Mouse (Mus musculus) left cerebral cortex, adult 6 months (tissue): ENCODE results near the gene Tmco2. TPM values are rescaled to one million over a fixed set of nuclear protein-coding genes. Genes with fewer than 3 reads are reported as not detected.

Experiments used
- long read RNA-seq, 2 experiments: library from polyadenylated mRNA; unstranded; transcript quantifications; one replicate each; pipeline ENCODE4 v2.0.0; 2019 to 2020
- polyA plus RNA-seq: library from polyadenylated mRNA; unstranded; fragments of <200 nt; fragmentation: Nextera tagmentation; gene quantifications from 2 replicates; pipeline ENCODE4 v1.2.3, GENCODE M21; 2021

The Tmco2 gene
- not detected in 2 replicates for polyA plus RNA-seq
- long read RNA-seq, experiment 1, result 0 reads
- long read RNA-seq, experiment 2, result 0 reads

DNA sequence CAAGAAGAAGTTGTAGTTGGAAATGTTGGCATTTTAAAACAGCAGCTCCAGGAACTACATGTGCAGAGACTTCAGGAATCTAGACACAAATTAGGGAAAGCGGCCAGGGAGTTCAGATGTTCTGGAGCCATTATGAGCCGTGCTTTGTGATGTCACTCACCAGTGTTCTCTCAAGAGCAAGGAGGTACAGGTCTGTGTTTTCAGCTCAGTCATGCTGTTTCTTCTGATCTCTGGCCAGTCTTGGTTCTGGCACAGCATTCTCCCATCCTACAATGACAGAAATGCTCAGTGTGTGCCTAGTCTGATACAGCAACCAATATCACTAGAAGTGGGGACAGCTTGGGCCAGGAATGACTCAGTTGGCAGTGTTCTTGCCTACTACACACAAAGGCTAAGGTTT, at the start of gene Tmco2:
Gene Tmco2 (minus strand): TSS at position 101 of the 400 bp plus-strand sequence.

DNA sequence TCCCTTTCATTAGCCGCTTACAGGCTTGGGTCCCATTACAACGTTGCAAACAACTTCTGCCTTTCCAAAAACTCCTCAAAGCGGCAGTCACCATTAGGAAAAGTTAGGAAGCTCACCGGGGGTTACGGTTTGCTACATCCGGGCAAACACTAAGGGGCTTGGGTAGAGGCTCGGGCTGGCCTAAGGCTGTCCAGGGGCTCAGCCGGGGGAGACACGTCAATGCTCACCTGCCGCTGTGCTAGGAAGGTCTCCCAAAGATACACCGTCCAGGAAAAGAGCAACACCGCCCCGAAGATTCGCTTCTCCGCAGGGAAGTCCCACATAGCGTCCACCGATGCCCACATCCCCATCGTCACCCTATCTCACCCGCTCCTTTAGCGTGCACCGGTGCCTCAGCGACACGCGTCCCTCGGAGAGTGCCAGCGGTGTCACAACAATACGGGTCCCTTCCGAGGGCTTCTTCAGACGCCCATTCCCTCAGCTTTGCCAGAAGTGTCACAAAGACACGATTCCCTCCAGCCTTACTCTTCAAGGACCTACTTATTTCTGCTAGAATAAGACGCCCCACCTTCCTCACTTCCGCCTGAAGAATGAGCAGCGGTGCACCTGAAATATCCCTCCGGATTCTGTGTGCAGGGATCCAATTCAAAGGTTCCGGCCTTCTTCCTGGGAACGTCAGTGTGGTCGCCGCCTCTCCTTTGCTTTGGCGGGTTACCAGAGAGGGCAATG, 11.2 kb downstream of the Tmco2 start, which contains the start of gene Zmpste24:
Gene Zmpste24 (minus strand): TSS at position 592 of the 729 bp plus-strand sequence.

Other genes starting within 250 kb of the Tmco2 start
- 9.1 and 9.9 TPM in 2 replicates for gene Exo5, start 184.2 kb downstream of the Tmco2 start, polyA plus RNA-seq
- 1.1 and 1.6 TPM in 2 replicates for gene Zfp69, start 157.5 kb downstream of the Tmco2 start, polyA plus RNA-seq
- 20.0 and 31.0 TPM in 2 replicates for gene Smap2, start 92.0 kb downstream of the Tmco2 start, polyA plus RNA-seq
- 4.4 and 5.6 TPM in 2 replicates for gene Col9a2, start 69.8 kb downstream of the Tmco2 start, polyA plus RNA-seq
- gene Zmpste24, start 11.0 kb downstream of the Tmco2 start, polyA plus RNA-seq, result 7.7 and 8.6 TPM in 2 replicates
- gene Rlf, start 105.9 kb upstream of the Tmco2 start, polyA plus RNA-seq, result 6.3 TPM in 2 replicates
- gene Gm12888, start 215.7 kb upstream of the Tmco2 start, polyA plus RNA-seq, result not detected in 2 replicates